Comparison of ENCODE assay signal across 17 mouse cellular contexts in the genomic region with DNA sequence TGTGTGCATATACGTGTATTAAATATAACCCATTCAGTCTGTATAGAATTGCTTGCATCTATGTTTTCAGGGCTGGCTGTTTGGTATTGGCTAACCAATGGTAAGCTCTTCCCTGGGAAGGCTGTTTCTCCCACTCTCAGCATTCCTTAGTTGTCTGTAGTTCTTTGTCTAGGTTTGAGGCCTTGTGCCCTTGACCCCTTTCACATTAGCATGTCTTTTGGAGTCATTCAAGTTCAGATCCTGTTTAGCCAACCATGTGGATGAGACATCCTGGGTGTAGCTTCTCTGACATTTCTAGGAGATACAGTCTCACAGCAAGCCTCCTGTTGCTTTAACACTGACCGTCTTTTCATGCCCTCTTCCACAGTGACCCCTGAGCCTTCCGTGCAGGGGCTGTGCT.
"Had no signal": no experiment of that assay in that cellular context is flagged by ENCODE, and none has a peak within 500 bp of the region (broad histone marks: within the 10 kb centered on the region; RNA-seq: fewer than 3 reads in every experiment).

No protein-coding gene starts in this region.

- DNase-seq: kidney, postnatal 25 days; layer of hippocampus, adult 9-11 months; liver, embryonic 13.5 days; lung, adult 2 months; lung, postnatal 14 days; lung, postnatal 4 days; retina, postnatal 1 day; right cerebral cortex, postnatal 25 days; spleen, adult 18-20 months; thymus, postnatal 36 days had no signal

- H3K4me1 ChIP-seq: midbrain, embryonic 12.5 days; stomach, embryonic 15.5 days had no signal

- H3K9ac ChIP-seq: liver, embryonic 13.5 days; midbrain, embryonic 12.5 days; neural tube, embryonic 13.5 days; stomach, embryonic 15.5 days had no signal

- ATAC-seq: midbrain, embryonic 16.5 days had no signal

- H3K4me3 ChIP-seq: layer of hippocampus, adult 2 months; liver, embryonic 13.5 days; midbrain, embryonic 12.5 days; myocyte; neural tube, embryonic 13.5 days; stomach, embryonic 15.5 days had no signal

- H3K36me3 ChIP-seq: liver, embryonic 13.5 days; midbrain, embryonic 12.5 days; neural tube, embryonic 13.5 days; stomach, embryonic 15.5 days had no signal

- H3K4me2 ChIP-seq: liver, embryonic 13.5 days; midbrain, embryonic 12.5 days; neural tube, embryonic 13.5 days; stomach, embryonic 15.5 days had no signal

- H3K27me3 ChIP-seq: midbrain, embryonic 12.5 days; neural tube, embryonic 13.5 days; stomach, embryonic 15.5 days had no signal

- H3K9me3 ChIP-seq: liver, embryonic 13.5 days; midbrain, embryonic 12.5 days; neural tube, embryonic 13.5 days; stomach, embryonic 15.5 days had no signal

- H3K27ac ChIP-seq: kidney, postnatal 0 days; layer of hippocampus, adult 2 months; liver, embryonic 13.5 days; midbrain, embryonic 12.5 days; neural tube, embryonic 13.5 days; stomach, embryonic 15.5 days had no signal
